Mouse (Mus musculus) heart, postnatal 0 days (tissue): ENCODE data around the gene Itih4.

Experiments used
- CTCF ChIP-seq: IDR thresholded peaks from 2 replicates; pipeline ENCODE4 v1.5.1; 2016; ENCODE audit warnings: antibody characterized with exemption, control low read depth, low read depth
- EP300 ChIP-seq: IDR thresholded peaks from 2 replicates; pipeline ENCODE4 v1.6.1; 2016; ENCODE audit warnings: antibody characterized with exemption, low read depth

GRCm38 (mm10) chr14:30837416-30837996 lies 48.8 kb upstream of the Itih4 start:
- TF ChIP-seq CTCF, result no peak
- TF ChIP-seq EP300, result no peak
